Mouse (Mus musculus) lung, postnatal 0 days (tissue): ENCODE measurements at regions not wholly inside any gene's neighbourhood (a gene's known extent, or its start where the extent isn't known, plus 50 kb on each side); places are given as distances from the start of the nearest gene placed in this dataset.

ENCODE experiments used
- CTCF ChIP-seq: IDR thresholded peaks from 2 replicates; pipeline ENCODE4 v1.5.1; 2016; ENCODE audit warnings: antibody characterized with exemption, mild to moderate bottlenecking
- EP300 ChIP-seq: IDR thresholded peaks from 2 replicates; pipeline ENCODE4 v1.6.1; 2016; ENCODE audit warnings: antibody characterized with exemption, mild to moderate bottlenecking, control low read depth

DNA sequence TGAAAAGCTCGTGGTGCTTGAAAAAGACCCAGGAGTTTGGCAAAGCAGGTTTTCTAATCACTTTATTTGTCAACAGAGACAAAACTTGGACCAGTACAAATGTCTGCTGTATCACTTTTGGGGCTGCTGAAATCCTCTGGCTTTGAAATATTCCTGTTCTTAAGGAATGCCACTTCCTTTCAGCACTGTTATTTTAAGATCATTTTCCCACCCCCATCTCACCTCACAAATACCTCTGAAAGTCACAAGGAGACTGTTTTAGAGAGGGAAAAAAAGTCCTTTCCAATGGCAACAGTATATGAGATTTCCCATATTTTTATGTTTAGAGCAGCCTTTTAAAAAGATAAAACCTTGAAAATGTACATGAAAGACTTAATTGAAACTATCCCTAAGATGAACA lies 438.2 kb downstream of the Tm4sf1 start:
- TF ChIP-seq CTCF, result no peak
- no peak for TF ChIP-seq EP300
